Mouse (Mus musculus): Measurements from ENCODE around the gene Senp7. TPM values are rescaled to one million over a fixed set of nuclear protein-coding genes. Genes with fewer than 3 reads are reported as not detected.

Gene Senp7
- total RNA-seq, 2 experiments from 2014 or later = 12.7 to 17.5 TPM

Small RNAs within 50 kb of the gene (microRNA-seq; reads per million reads assigned to microRNA genes)
- gene Gm24047 (ENCODE audit: borderline number of aligned reads in 2 of 2) = 0 reads per million in 2 experiments

Other genes starting within 250 kb of the Senp7 start
- gene Nfkbiz, start 209.4 kb upstream of the Senp7 start, total RNA-seq (2021) = 1 to 10 TPM; 4.2 to 6.2 TPM
- 1 to 10 TPM; 1.4 to 1.6 TPM for gene Nxpe3, start 153.1 kb upstream of the Senp7 start, total RNA-seq (2021)
- 1 to 10 TPM; 7.1 to 7.6 TPM for gene Cep97, start 113.5 kb upstream of the Senp7 start, total RNA-seq (2021)
- 100 to 1,000 TPM; 715 to 723 TPM for gene Rpl24, start 82.1 kb upstream of the Senp7 start, total RNA-seq (2021)
- 10 to 100 TPM; 20.9 to 25.2 TPM for gene Zbtb11, start 74.5 kb upstream of the Senp7 start, total RNA-seq (2021)
- gene Pcnp, start 18.6 kb upstream of the Senp7 start, total RNA-seq (2021) = 100 to 1,000 TPM; 110 to 123 TPM
- gene Trmt10c, start 10.5 kb upstream of the Senp7 start, total RNA-seq (2021) = 10 to 100 TPM; 23.9 to 24.0 TPM
- under 1 TPM; 0.16 to 0.43 TPM for gene Impg2, start 156.0 kb downstream of the Senp7 start, total RNA-seq (2021)

All from adrenal gland, adult 18-20 months (tissue).